Mouse (Mus musculus): ENCODE results near the gene Syt7.
A peak's percentile ranks its signal among the peaks of the same experiment; 100 is the strongest.

The Syt7 gene

DNA sequence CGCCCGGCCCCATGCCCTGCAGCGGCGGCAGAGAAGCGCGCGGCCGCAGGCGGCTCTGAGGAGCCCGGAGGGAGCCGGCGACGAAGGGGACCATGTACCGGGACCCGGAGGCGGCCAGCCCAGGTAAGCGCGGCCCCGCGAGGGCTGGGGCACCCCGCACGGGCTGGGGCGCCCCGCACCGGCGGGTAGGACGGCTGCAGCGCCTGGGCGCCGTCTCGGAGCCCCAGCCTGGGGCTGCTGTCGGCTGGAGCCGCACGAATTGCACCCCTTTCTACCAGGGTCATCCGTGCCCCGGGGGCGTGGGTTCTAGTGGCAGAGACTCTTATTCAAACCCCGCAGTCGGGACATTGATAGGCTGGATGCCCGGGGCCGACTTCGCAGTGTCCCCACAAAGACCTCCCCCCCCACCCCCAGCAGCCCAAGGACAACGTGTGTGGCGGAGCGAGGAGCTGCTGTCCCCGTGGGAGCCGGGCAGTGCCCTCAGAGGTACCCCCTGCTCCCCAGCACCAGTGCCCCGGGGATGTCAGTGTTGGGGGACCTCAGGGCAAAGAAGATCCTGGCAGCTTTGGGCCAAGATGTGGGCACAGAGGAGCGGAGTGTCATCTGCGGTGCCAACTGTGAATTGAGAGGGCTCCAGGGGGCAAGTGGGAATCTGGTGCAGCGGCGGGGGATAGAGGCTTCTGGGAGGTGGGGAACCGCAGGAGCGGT is 655 bp downstream of the Syt7 start:
- DNase-seq (ENCODE audit: low spot score) = peak; percentile 41

- DNase-seq (ENCODE audit: low spot score) = no peak
Measured at GRCm38 (mm10) chr19:10390099-10390680, 1.3 kb downstream of the Syt7 start.

DNA sequence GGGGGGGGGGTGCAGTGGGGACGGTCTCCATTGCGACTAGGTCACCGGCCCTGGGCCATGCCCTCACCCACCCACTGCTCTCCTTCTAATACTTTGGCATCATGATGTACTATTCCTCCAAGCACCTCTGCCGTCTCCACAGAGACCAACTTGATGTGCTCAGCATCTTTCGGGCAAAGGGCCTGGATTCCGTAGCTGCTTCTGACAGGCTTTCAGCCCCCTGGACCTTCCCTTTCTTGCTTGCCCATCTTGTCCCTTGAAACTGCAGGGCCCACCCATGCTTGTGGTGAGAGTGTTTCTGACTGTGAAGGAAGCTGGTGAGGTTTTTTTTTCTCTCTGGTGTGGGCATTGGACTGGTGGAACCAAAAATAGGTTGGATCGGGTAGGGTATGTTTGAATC is 2.1 kb downstream of the Syt7 start:
- no peak for DNase-seq (ENCODE audit: low spot score)

DNA sequence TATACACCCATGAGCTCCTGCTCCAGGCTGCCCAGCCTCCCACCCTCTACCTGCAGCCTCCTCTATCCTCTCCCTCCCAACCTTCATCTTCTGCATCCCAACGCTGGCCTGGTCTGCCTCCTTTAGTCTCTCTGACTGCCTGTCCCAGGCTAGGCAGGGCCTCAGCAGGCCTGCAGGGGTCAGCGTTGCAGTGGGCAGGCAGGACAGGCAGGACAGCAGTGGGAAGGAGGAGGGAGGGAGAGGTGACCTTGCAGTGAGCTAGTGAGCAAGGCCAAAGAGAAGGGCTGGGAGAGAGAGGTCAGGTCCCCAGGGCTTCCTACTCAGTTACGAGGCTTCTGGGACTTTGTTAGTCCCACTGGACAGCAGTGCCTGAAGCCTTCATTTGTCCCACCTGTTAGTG is 3.1 kb downstream of the Syt7 start:
- peak; percentile 55 for DNase-seq (ENCODE audit: low spot score)

DNA sequence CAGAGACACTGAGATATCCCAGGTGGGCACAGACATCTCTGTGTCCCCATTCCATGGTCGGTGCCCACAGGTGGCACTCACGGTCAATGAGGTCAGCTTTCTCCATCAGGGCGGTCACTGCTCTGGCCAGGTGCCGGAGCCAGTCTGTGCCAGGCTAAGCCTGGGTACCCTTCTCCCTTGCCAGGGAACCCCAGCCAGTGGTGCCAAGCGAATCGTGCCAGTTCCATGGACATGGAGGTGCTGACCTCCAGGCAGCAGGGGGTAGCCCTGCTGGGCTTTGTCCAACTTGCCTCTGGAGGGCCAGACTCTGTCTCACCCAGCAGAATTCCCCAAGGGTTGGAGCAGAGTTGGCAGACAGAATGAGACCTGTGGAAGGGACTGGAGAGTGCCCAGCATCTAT is 4.6 kb downstream of the Syt7 start:
- DNase-seq (ENCODE audit: low spot score) = no peak

GRCm38 (mm10) chr19:10393874-10394500 is 5.1 kb downstream of the Syt7 start:
- DNase-seq (ENCODE audit: low spot score) = no peak

- no peak for DNase-seq (ENCODE audit: low spot score)
Measured at GRCm38 (mm10) chr19:10395174-10395573, 6.3 kb downstream of the Syt7 start.

GRCm38 (mm10) chr19:10396962-10397361 is 8.1 kb downstream of the Syt7 start:
- DNase-seq (ENCODE audit: low spot score) = no peak

- DNase-seq (ENCODE audit: low spot score) = no peak
Measured at GRCm38 (mm10) chr19:10397479-10398153, 8.7 kb downstream of the Syt7 start.

GRCm38 (mm10) chr19:10398296-10398695 is 9.4 kb downstream of the Syt7 start:
- DNase-seq (ENCODE audit: low spot score) = no peak

DNA sequence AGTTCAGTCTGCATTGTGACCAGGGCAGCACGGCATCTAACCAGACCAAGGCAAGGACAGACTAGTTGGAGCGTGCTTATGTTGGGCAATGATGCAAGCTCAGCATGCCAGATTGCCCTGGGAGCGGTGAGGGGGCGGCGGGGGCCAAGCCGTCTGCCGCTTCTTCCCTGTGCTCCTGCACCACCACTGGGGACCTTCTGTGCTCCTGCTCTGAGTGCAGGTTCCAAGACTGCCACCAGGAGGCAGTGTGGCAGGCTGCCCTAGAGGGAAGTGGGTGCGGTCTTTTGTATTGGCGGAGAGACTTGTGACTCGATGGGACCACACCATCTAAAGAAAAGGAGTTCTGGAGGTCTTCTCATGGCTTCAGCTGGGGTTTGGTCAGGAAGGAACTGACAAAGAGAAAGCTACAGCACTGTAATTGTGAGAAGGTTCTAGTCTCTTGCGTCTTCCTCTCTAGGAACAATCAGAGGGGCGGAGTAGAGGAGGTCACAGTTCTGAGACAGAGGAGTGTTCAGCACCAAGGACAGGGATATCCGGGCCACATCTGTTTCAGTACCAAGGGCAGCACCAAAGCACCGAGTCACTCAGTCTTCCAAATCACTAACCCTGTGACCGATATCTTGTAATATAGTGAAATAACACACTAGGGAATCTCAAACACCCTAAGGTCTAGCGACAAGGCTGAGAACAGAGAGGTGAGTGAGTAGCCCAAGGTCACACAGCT is 14.0 kb downstream of the Syt7 start:
- DNase-seq (ENCODE audit: low spot score) = no peak

DNA sequence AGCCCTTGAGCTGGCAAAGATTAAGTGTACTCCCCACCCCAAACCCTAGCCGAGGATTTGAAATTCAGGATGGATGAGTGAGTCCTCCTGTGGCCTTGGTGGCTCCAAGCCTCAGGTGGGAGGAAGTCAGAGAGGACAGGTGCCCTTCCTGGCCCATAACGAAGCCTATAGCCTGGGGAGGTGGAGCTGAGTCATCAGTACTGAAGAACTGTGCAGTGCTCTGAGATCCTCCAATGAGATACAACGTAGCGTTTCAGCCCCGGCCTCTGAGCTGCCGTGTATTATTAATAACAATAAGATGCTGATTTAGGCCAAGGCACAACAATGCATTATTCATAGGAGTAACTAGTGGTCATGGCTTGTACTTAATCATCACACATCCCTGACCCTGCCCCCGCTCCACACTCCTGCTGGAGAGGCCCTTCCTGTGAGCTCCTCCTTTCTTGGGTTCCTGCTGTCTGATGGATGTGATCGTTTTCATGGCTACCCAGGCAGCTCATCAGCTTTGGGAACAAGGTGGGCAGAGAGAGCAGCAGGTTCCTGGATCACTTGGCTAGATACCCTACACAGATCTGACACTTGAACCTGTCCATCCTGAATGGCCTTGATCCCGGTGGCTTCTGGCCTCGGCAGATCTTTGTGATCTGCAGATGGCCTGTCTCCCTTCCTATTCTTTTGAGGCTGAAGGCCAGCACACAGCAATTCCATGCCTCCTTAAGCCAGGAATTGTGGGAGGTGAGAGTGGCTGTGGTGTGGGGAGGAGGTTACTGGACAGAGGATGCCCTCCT is 14.9 kb downstream of the Syt7 start:
- DNase-seq (ENCODE audit: low spot score) = no peak

- DNase-seq (ENCODE audit: low spot score) = no peak
Measured at GRCm38 (mm10) chr19:10404424-10404823, 15.5 kb downstream of the Syt7 start.

DNA sequence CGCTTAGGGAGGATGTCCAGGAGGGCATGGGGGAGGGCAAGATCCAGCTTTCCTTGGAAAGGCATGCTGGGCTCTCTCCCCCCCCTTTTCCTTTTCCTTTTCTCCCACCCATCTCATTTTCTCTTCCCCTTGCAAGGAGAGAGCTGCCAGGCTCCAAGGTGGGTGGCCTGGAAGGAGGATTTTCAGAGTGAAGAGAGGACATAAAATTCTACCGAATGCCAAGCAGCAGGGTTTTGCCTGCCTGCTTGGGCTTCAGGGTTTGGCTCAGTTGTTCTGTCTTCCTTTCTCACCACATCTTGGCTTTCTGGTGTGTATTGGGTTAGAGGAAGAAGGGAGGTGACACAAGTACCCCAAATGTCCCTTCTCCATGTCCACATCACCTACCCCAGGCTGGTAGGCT is 16.0 kb downstream of the Syt7 start:
- no peak for DNase-seq (ENCODE audit: low spot score)

DNA sequence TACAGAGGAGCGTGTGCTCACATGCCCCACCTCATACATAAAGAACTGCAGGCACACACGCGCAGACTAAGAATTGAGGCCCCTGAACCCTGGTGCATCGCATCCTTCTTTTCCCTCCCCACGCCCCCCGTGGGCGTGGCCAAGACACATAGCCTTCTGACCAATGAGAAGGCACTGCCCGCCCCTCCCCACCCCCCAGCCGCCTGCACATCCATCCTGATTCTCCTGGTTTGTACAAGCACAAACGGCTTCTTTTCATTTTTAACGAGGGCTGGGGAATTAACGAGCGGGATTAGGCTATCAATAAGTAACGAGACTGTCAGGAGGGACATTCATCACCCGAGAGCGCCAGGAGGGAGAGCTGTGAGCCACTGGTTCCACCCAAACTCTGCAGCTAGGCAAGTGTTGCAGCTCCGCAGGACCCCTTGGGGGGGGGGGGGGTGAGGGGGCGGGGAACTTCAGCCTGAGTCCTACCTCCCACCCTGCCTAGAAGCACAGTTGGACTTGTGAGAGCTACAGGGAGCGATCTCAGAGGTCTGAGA is 24.9 kb downstream of the Syt7 start:
- DNase-seq (ENCODE audit: low spot score) = no peak

GRCm38 (mm10) chr19:10415508-10415907 is 26.6 kb downstream of the Syt7 start:
- DNase-seq (ENCODE audit: low spot score) = no peak

DNA sequence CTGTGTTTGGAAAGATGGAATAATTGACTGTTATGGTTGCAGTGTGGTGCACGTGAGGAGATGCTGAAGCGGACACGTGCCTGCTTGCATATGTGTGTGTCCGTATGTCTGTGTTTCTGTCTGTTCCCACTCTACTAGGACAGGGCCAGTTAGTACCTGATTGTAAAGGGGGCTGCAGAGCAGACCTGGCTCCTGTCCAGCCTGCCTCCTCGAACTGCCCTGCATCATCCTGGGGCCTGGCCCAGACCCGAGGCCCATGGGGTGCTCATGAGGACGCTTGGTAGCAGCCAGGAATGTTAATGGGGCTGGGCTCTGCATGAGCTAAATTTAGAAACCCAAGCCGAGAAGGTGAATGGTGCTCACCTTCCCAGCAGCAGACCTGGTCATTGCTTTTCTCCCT is 28.0 kb downstream of the Syt7 start:
- DNase-seq (ENCODE audit: low spot score) = no peak

- no peak for DNase-seq (ENCODE audit: low spot score)
Measured at GRCm38 (mm10) chr19:10417436-10417835, 28.5 kb downstream of the Syt7 start.

GRCm38 (mm10) chr19:10421986-10422976 is 33.4 kb downstream of the Syt7 start:
- DNase-seq (ENCODE audit: low spot score) = no peak

GRCm38 (mm10) chr19:10424751-10425150 is 35.9 kb downstream of the Syt7 start:
- no peak for DNase-seq (ENCODE audit: low spot score)

Data from testis, postnatal 14 days (tissue).